Mouse (Mus musculus) cerebellum, adult 2 months (tissue): ENCODE results near the gene Snx3. TPM values are rescaled to one million over a fixed set of nuclear protein-coding genes. Genes with fewer than 3 reads are reported as not detected.

Source experiments
- DNase-seq, 2 experiments: peaks; one replicate each; pipeline ENCODE4 v3.0.0; 2021
- H3K27ac ChIP-seq: fragments of 200-500 bp; 2 replicates; pipeline ENCODE4 v1.5.1; 2012; ENCODE audit warnings: low read length, control low read depth, inconsistent platforms; ENCODE audit not compliant: insufficient read depth
- H3K27me3 ChIP-seq: fragments of 200-500 bp; 2 replicates; pipeline ENCODE4 v1.6.1; 2012; ENCODE audit warnings: inconsistent platforms, mild to moderate bottlenecking, low read length, moderate library complexity; ENCODE audit not compliant: control insufficient read depth, insufficient read depth
- H3K4me1 ChIP-seq: fragments of 200-500 bp; 2 replicates; pipeline ENCODE4 v1.6.1; 2011; ENCODE audit warnings: low read length; ENCODE audit not compliant: control insufficient read depth, insufficient read depth
- H3K4me3 ChIP-seq: fragments of 200-500 bp; replicated peaks from 2 replicates; pipeline ENCODE3; 2011; ENCODE audit warnings: mild to moderate bottlenecking, low read depth, low read length, control low read depth; ENCODE audit not compliant: insufficient read depth
- CTCF ChIP-seq: fragments of 200-500 bp; IDR thresholded peaks from 2 replicates; pipeline ENCODE4 v1.5.1; 2011; ENCODE audit warnings: low read depth, mild to moderate bottlenecking, control low read depth, low read length, moderate library complexity, borderline replicate concordance; ENCODE audit not compliant: insufficient read depth
- POLR2A ChIP-seq: fragments of 200-500 bp; IDR thresholded peaks from 2 replicates; pipeline ENCODE4 v1.6.1; 2011; ENCODE audit warnings: low read length, control low read depth, borderline replicate concordance; ENCODE audit not compliant: insufficient read depth
- WGBS: fragments of 180-500 bp; shearing (Covaris S2); methylation state at CpG from one replicate; pipeline ENCODE4 v1.1.7; 2018; 5-methylcytosine and 5-hydroxymethylcytosine counted together
- polyA plus RNA-seq: library from polyadenylated mRNA; depleted of rRNA; stranded (reverse); fragments of >200 nt; gene quantifications from 2 replicates; pipeline ENCODE4 v1.2.3, GENCODE M21; 2012

The Snx3 gene
- polyA plus RNA-seq, 1 experiment, result 388 TPM

- Histone ChIP-seq H3K4me3 (no peak overlapping the region), H3K27ac (no peak overlapping the region), H3K27me3 (no peaks in the 10 kb centered on the region), H3K4me1 (no peaks in the 10 kb centered on the region)
- DNase-seq, result no peak
- 60% methylated on average over 4 of the region's 4 CpGs for WGBS
- TF ChIP-seq POLR2A, result no peak
- no peak for TF ChIP-seq CTCF
Observed at GRCm38 (mm10) chr10:42493000-42493399, 8.8 kb upstream of the Snx3 start.

GRCm38 (mm10) chr10:42500611-42501010, 1.2 kb upstream of the Snx3 start:
- TF ChIP-seq CTCF, result no peak
- TF ChIP-seq POLR2A, result no peak
- Histone ChIP-seq H3K27ac (no peak overlapping the region), H3K27me3 (no peaks in the 10 kb centered on the region), H3K4me1 (no peaks in the 10 kb centered on the region; the same call in 1 of the 2 replicates), H3K4me3 (no peak overlapping the region)
- 96% methylated on average over 8 of the region's 8 CpGs for WGBS
- DNase-seq, result no peak

GRCm38 (mm10) chr10:42501161-42501560, 669 bp upstream of the Snx3 start:
- no peaks in the 10 kb centered on the region for H3K27me3 ChIP-seq
- 89% methylated on average over 5 of the region's 5 CpGs for WGBS

GRCm38 (mm10) chr10:42502349-42503111, 700 bp downstream of the Snx3 start:
- H3K27ac ChIP-seq, result peak overlapping the region; percentile 88
- DNase-seq, result peak in 1 of 2 experiments; percentile 73
- H3K4me1 ChIP-seq, result no peaks in the 10 kb centered on the region; the same call in 1 of the 2 replicates
- WGBS, result under 1% methylated on average over 50 of the region's 55 CpGs
- TF ChIP-seq CTCF (no peak), POLR2A (no peak)
- H3K27me3 ChIP-seq, result no peaks in the 10 kb centered on the region
- peak overlapping the region; percentile 68 for H3K4me3 ChIP-seq

More at GRCm38 (mm10) chr10:42501161-42501560, 669 bp upstream of the Snx3 start:
- peak overlapping the region; percentile 43; the same call in 1 of the 2 replicates for H3K27ac ChIP-seq
- H3K4me1 ChIP-seq, result no peaks in the 10 kb centered on the region; the same call in 1 of the 2 replicates
- no peak for DNase-seq
- H3K4me3 ChIP-seq, result no peak overlapping the region
- TF ChIP-seq CTCF (no peak), POLR2A (no peak)

GRCm38 (mm10) chr10:42504096-42504710, 2.4 kb downstream of the Snx3 start:
- DNase-seq, result no peak
- no peak overlapping the region for H3K27ac ChIP-seq
- no peaks in the 10 kb centered on the region for H3K27me3 ChIP-seq
- no peak for TF ChIP-seq CTCF
- no peak for TF ChIP-seq POLR2A
- no peak overlapping the region for H3K4me3 ChIP-seq
- 83% methylated on average over 10 of the region's 10 CpGs for WGBS
- no peaks in the 10 kb centered on the region; the same call in 1 of the 2 replicates for H3K4me1 ChIP-seq

GRCm38 (mm10) chr10:42510141-42510540, 8.3 kb downstream of the Snx3 start:
- no peak for DNase-seq
- Histone ChIP-seq H3K4me3 (no peak overlapping the region), H3K27me3 (no peaks in the 10 kb centered on the region), H3K4me1 (no peaks in the 10 kb centered on the region), H3K27ac (no peak overlapping the region)
- TF ChIP-seq POLR2A, result no peak
- TF ChIP-seq CTCF, result no peak
- 84% methylated on average over 6 of the region's 6 CpGs for WGBS

GRCm38 (mm10) chr10:42511184-42512135, 9.6 kb downstream of the Snx3 start:
- Histone ChIP-seq H3K27me3 (no peaks in the 10 kb centered on the region), H3K4me3 (no peak overlapping the region), H3K27ac (no peak overlapping the region), H3K4me1 (no peaks in the 10 kb centered on the region)
- 82% methylated on average over 6 of the region's 6 CpGs for WGBS
- DNase-seq, result no peak
- TF ChIP-seq POLR2A (no peak), CTCF (no peak)
